Mouse (Mus musculus) kidney, adult 18-20 months (tissue): ENCODE measurements at regions not wholly inside any gene's neighbourhood (a gene's known extent, or its start where the extent isn't known, plus 50 kb on each side); places are given as distances from the start of the nearest gene placed in this dataset.

Experiments used
- DNase-seq: peaks from one replicate; pipeline ENCODE4 v3.0.0; 2021

- no peak for DNase-seq
Measured at GRCm38 (mm10) chr13:54318601-54319000, 52.5 kb upstream of the Cplx2 start.

DNA sequence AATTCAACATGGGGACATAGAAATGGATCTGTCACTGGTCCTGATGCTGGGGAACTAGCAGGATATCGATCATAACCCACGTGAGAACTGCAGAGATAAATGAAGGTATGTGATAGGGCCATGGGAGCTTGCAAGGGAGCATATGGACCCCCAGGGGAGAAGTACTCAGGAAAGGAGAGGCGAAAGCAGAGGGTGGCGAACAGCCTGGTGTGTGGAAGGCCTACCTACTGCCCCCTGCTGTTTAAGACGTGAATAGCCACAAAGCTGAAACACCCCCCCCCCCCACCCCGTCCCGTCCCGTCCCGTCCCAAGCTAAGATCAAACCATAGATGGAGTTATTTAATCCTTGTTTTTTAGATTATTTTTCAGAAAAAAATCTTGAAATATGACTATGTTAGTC, 50.9 kb upstream of the Cplx2 start:
- no peak for DNase-seq

DNA sequence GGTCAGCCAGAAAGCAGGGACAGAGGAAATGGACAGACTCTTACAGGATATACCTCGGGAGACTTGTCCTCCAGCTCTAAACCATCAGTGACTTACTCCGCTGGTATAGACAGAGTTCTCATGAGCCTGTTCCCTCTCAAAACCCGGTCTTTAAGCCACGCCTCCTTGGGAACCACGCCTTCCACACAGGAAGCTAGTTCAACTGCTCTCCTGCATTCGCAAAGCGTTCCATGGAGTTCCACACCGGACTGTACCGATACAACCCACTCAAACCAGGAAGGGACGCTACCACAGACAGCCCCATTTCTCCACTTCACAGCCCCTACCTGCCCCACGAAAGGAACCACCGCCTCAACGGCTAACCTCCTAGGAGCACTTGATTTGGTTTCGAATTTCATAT, 50.1 kb upstream of the Cplx2 start:
- DNase-seq, result no peak
